Mouse (Mus musculus) lung, postnatal 0 days (tissue): ENCODE results near the gene Mfap1b.

ENCODE experiments used
- CTCF ChIP-seq: IDR thresholded peaks from 2 replicates; pipeline ENCODE4 v1.5.1; 2016; ENCODE audit warnings: antibody characterized with exemption, mild to moderate bottlenecking
- EP300 ChIP-seq: IDR thresholded peaks from 2 replicates; pipeline ENCODE4 v1.6.1; 2016; ENCODE audit warnings: antibody characterized with exemption, mild to moderate bottlenecking, control low read depth

DNA sequence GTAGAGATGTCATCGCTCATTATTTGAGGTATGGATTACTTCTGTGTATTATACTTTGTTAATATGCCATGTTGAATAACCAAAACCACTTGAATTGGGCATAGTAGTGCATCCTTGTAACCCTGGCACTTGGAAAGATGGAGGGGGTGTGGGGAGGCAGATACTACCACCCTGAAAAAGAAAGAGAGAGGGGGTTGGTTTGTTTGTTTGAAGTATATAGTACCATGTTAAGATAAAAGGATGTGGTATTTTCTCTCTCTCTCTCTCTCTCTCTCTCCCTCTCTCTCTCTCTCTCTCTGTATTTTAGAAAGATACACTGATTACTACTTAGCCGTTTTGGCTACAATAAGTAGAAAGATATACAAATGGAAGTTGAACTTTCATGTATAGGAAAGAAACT lies 48.0 kb downstream of the Mfap1b start:
- TF ChIP-seq CTCF, result no peak
- no peak for TF ChIP-seq EP300
